Mouse (Mus musculus): ENCODE results near the gene Rps6ka5. TPM values are rescaled to one million over a fixed set of nuclear protein-coding genes. Genes with fewer than 3 reads are reported as not detected.

Gene Rps6ka5
- polyA plus RNA-seq, 1 experiment, result 1.1 TPM

DNA sequence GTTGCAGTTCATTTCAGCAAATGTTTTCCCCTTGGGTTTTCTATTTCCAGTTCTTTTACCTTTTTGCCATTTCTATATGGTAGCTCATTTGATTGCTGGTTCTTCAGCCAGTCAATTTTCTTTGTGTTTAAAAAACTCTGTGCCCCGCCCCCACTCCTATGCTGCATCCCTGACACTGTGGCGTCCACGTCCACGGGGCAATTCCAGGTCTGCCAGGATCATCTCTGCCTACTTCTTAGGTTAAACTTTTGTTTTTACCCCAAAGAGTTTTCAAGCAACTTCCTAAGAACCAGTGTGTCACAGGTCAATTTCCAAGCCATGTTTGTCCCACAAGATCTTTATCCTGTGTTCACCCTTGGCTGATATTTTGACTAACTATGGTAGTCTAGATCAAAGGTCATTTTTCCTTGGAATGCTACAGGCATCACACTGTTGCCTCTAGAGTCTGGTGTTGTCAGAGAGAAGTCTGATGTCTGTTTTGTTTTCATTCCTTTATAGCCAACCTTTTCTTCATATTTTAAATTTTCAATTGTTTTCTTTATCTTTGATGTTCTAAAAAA is 12.3 kb upstream of the Rps6ka5 start:
- Histone ChIP-seq H3K4me3 (ENCODE audit: insufficient read depth, low read depth, low read length) (no peak overlapping the region), H3K27ac (ENCODE audit: insufficient read depth, low read depth, low read length) (no peak overlapping the region), H3K27me3 (replicated peaks; ENCODE audit: control insufficient read depth, insufficient read depth, low read length) (no peaks in the 10 kb centered on the region), H3K4me1 (ENCODE audit: control insufficient read depth, insufficient read depth, low read length) (no peaks in the 10 kb centered on the region), H3K36me3 (ENCODE audit: control insufficient read depth, insufficient read depth, low read length) (no peaks in the 10 kb centered on the region)
- 74% methylated on average over 4 of the region's 4 CpGs for whole genome bisulfite sequencing
- no peak for TF ChIP-seq POLR2A (IDR thresholded peaks at IDR 0.05; ENCODE audit: low read depth, low read length)
- no peak for TF ChIP-seq CTCF (conservative IDR thresholded peaks at IDR 0.05; ENCODE audit: insufficient read depth, insufficient read length, low read depth, low read length)
- DNase-seq, result peak; percentile 40

DNA sequence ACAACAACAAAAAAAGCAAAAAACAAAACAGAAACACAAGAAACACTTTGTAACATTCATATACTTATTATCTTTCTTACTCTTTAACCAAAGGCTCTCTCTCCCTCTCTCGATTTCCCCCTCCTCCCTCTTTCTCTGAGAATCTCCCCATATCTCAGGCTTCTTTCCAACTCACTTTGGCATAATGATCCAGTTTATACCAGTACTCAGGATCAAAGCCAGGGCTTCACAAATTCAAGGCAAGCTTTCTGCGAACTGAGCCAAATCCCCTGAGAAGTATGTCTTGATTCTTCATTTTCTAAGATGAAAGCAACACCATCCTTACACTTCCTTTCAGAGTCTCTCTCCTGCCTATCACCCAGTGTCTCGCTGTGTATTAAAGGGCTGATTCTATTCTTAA is 11.7 kb upstream of the Rps6ka5 start:
- WGBS, result 65% methylated on average over 3 of the region's 3 CpGs
- no peak for DNase-seq

DNA sequence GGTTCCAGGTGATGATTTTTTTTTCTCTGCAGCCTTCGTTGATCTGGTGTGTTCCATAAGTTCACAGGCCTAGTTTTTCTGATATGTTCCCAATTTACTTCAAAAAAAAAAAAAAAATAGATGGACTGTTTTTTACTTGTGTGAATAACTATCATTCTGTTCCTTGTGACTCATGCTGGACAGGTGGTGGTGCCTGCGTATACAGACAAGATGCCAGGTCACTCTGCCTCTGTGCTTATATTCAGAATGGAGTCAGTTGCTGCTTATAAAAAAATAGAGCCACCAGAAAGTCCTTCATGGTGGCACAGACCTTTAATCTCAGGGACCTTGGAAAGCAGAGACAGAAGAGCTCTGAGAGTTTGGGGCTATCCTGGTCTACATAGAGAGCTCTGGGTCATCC is 8.8 kb upstream of the Rps6ka5 start:
- Histone ChIP-seq H3K4me3 (ENCODE audit: insufficient read depth, low read depth, low read length) (no peak overlapping the region), H3K4me1 (ENCODE audit: control insufficient read depth, insufficient read depth, low read length) (no peaks in the 10 kb centered on the region), H3K27me3 (replicated peaks; ENCODE audit: control insufficient read depth, insufficient read depth, low read length) (no peaks in the 10 kb centered on the region), H3K36me3 (ENCODE audit: control insufficient read depth, insufficient read depth, low read length) (no peaks in the 10 kb centered on the region), H3K27ac (ENCODE audit: insufficient read depth, low read depth, low read length) (no peak overlapping the region)
- DNase-seq, result no peak
- TF ChIP-seq POLR2A (IDR thresholded peaks at IDR 0.05; ENCODE audit: low read depth, low read length), result no peak
- no peak for TF ChIP-seq CTCF (conservative IDR thresholded peaks at IDR 0.05; ENCODE audit: insufficient read depth, insufficient read length, low read depth, low read length)
- WGBS, result 93% methylated on average over 2 of the region's 2 CpGs

More for the DNA sequence above, 11.7 kb upstream of the Rps6ka5 start:
- no peak overlapping the region for H3K27ac ChIP-seq (ENCODE audit: insufficient read depth, low read depth, low read length)
- no peak overlapping the region for H3K4me3 ChIP-seq (ENCODE audit: insufficient read depth, low read depth, low read length)
- no peaks in the 10 kb centered on the region for H3K36me3 ChIP-seq (ENCODE audit: control insufficient read depth, insufficient read depth, low read length)
- no peaks in the 10 kb centered on the region for H3K4me1 ChIP-seq (ENCODE audit: control insufficient read depth, insufficient read depth, low read length)
- no peak for TF ChIP-seq POLR2A (IDR thresholded peaks at IDR 0.05; ENCODE audit: low read depth, low read length)
- TF ChIP-seq CTCF (conservative IDR thresholded peaks at IDR 0.05; ENCODE audit: insufficient read depth, insufficient read length, low read depth, low read length), result no peak
- no peaks in the 10 kb centered on the region for H3K27me3 ChIP-seq (replicated peaks; ENCODE audit: control insufficient read depth, insufficient read depth, low read length)

DNA sequence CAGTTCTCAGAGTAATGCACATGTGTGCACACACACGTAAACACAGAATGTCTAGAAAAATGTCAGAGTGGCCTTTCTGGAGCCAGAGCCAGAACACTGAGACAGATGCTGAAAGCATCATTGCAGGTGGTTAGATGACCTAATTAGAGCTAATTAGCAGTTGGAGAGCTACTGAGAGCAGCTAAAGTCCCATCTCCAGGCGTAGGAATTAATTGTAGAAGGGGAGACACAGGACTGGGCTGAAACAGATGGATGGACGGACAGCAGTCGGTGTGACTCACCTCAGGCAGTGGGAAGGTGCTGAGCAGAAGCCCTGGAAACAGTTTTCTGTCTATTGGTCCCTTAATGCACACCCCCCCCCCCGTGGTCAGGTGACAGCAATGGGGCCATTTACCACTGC is 8.4 kb upstream of the Rps6ka5 start:
- Histone ChIP-seq H3K27ac (ENCODE audit: insufficient read depth, low read depth, low read length) (no peak overlapping the region), H3K4me1 (ENCODE audit: control insufficient read depth, insufficient read depth, low read length) (no peaks in the 10 kb centered on the region), H3K4me3 (ENCODE audit: insufficient read depth, low read depth, low read length) (no peak overlapping the region), H3K27me3 (replicated peaks; ENCODE audit: control insufficient read depth, insufficient read depth, low read length) (no peaks in the 10 kb centered on the region), H3K36me3 (ENCODE audit: control insufficient read depth, insufficient read depth, low read length) (no peaks in the 10 kb centered on the region)
- 83% methylated on average over 5 of the region's 5 CpGs for WGBS
- no peak for DNase-seq
- TF ChIP-seq POLR2A (IDR thresholded peaks at IDR 0.05; ENCODE audit: low read depth, low read length), result no peak
- TF ChIP-seq CTCF (conservative IDR thresholded peaks at IDR 0.05; ENCODE audit: insufficient read depth, insufficient read length, low read depth, low read length), result no peak

DNA sequence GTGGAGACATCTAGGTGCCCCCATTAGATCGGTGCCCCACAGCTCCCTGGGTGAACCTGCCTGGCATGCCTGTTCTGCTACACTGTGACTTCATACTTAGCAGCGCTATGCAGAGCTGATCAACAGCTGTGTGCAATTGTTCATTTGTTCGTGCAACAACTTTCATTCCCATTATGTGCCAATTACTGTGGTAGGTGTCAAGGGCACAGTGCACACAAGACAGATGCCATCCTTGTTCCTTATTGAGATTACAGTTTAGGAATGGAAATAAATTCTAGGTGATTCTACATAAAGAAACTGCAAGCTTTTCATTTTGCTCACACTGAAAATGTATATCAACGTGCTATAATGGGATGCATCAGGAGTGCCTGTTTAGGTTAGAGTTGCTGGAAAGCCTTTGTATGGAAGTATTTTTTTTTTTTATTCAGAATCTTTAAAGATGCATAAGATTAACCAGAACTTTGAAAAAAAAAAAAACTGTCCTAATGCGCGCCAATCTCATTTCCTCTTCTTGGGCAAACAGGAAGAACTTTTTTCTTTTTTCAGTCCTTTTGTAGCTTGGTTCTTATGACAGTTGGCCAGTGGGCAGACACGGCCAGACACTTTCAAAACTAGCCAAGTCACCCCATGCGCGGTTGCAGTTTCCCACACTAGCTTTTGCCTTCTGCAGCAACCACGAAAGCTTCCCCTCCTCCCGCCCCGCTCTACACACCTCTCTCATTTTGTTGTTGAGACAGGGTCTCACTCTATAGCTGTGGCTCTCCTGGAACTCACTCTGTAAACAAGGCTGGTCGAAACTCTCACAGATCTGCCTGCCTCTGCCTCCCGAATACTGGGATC is 2.1 kb upstream of the Rps6ka5 start:
- WGBS, result 71% methylated on average over 14 of the region's 14 CpGs
- H3K27me3 ChIP-seq (replicated peaks; ENCODE audit: control insufficient read depth, insufficient read depth, low read length), result no peaks in the 10 kb centered on the region
- no peak overlapping the region for H3K27ac ChIP-seq (ENCODE audit: insufficient read depth, low read depth, low read length)
- TF ChIP-seq CTCF (conservative IDR thresholded peaks at IDR 0.05; ENCODE audit: insufficient read depth, insufficient read length, low read depth, low read length), result no peak
- TF ChIP-seq POLR2A (IDR thresholded peaks at IDR 0.05; ENCODE audit: low read depth, low read length), result no peak
- DNase-seq, result no peak
- no peak overlapping the region for H3K4me3 ChIP-seq (ENCODE audit: insufficient read depth, low read depth, low read length)
- H3K4me1 ChIP-seq (ENCODE audit: control insufficient read depth, insufficient read depth, low read length), result 0 out of 2 replicates have a peak, but pooled peaks cover 3% of the 10 kb centered on the region
- no peaks in the 10 kb centered on the region for H3K36me3 ChIP-seq (ENCODE audit: control insufficient read depth, insufficient read depth, low read length)

DNA sequence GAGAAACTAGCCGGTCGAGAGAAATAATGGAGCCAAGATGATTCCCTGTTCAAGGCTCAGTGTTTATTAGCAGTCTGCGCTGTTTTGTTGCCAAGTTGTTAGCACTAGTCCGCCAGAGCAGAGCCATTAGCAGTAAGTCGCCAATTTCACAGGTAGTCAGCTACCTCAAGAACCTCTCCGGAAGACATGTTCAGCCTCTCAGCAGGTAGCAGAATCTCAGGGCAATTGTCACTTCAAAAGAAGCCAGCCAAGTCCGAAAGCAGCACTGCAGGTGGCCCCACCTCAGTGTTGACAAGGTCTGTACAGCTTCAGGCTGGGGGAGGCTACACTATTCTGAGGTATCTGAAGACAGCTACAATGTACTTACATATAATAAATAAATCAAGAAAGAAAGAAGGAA is 1.1 kb upstream of the Rps6ka5 start:
- no peak overlapping the region for H3K4me3 ChIP-seq (ENCODE audit: insufficient read depth, low read depth, low read length)
- TF ChIP-seq CTCF (conservative IDR thresholded peaks at IDR 0.05; ENCODE audit: insufficient read depth, insufficient read length, low read depth, low read length), result no peak
- no peak for TF ChIP-seq POLR2A (IDR thresholded peaks at IDR 0.05; ENCODE audit: low read depth, low read length)
- DNase-seq, result no peak
- 0 out of 2 replicates have a peak, but pooled peaks cover 3% of the 10 kb centered on the region for H3K4me1 ChIP-seq (ENCODE audit: control insufficient read depth, insufficient read depth, low read length)
- WGBS, result 35% methylated on average over 7 of the region's 7 CpGs
- no peaks in the 10 kb centered on the region for H3K36me3 ChIP-seq (ENCODE audit: control insufficient read depth, insufficient read depth, low read length)
- H3K27ac ChIP-seq (ENCODE audit: insufficient read depth, low read depth, low read length), result no peak overlapping the region
- no peaks in the 10 kb centered on the region for H3K27me3 ChIP-seq (replicated peaks; ENCODE audit: control insufficient read depth, insufficient read depth, low read length)

DNA sequence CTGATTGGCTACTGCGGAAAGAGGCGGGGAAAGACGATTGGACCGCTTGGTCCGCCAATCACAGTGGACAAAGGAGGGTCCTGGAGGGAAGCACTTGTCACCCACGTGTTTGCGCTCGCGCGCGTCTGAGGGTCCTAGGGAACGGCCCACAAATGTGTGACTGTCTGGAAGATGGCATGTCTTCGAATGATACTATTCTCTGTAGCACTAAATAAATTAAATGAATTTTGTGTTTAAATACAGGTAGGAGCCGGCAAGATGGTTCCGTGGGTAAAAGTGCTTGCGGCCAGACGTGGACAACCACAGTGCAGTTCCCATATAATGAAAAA is 1.4 kb downstream of the Rps6ka5 start:
- WGBS, result 3% methylated on average over 17 of the region's 17 CpGs
- H3K27ac ChIP-seq (ENCODE audit: insufficient read depth, low read depth, low read length), result no peak overlapping the region

More for the DNA sequence above, 1.4 kb downstream of the Rps6ka5 start:
- H3K4me3 ChIP-seq (ENCODE audit: insufficient read depth, low read depth, low read length), result peak overlapping the region; percentile 35
- H3K4me1 ChIP-seq (ENCODE audit: control insufficient read depth, insufficient read depth, low read length), result 0 out of 2 replicates have a peak, but pooled peaks cover 3% of the 10 kb centered on the region
- DNase-seq, result no peak
- H3K36me3 ChIP-seq (ENCODE audit: control insufficient read depth, insufficient read depth, low read length), result no peaks in the 10 kb centered on the region
- no peak for TF ChIP-seq POLR2A (IDR thresholded peaks at IDR 0.05; ENCODE audit: low read depth, low read length)
- no peak for TF ChIP-seq CTCF (conservative IDR thresholded peaks at IDR 0.05; ENCODE audit: insufficient read depth, insufficient read length, low read depth, low read length)
- no peaks in the 10 kb centered on the region for H3K27me3 ChIP-seq (replicated peaks; ENCODE audit: control insufficient read depth, insufficient read depth, low read length)

All from kidney, adult 2 months (tissue).